Mouse (Mus musculus) left cerebral cortex, postnatal 14 days (tissue): Measurements from ENCODE around the gene Gm49383. TPM values are rescaled to one million over a fixed set of nuclear protein-coding genes. Genes with fewer than 3 reads are reported as not detected.

Source experiments
- DNase-seq, 2 experiments: peaks; one replicate each; pipeline ENCODE4 v3.0.0; 2021 to 2022; ENCODE audit warnings: low spot score in 2 of 2, mixed read lengths in 1 of 2
- intact Hi-C: fragments of 180-260 bp; cut with DNase I; formaldehyde crosslinking; loops from one replicate; pipeline ENCODE4 v1.15.1; 2025
- long read RNA-seq, 2 experiments: library from polyadenylated mRNA; stranded (forward); transcript quantifications; one replicate each; pipeline ENCODE4 v2.0.0; 2021
- total RNA-seq, 2 experiments: library from RNA; stranded (reverse); gene quantifications; 2 replicates each; pipeline ENCODE4 v1.2.3; 2021

Gene Gm49383
- 1 to 10 TPM; 4.9 to 5.6 TPM for total RNA-seq
- long read RNA-seq, experiment 1: 0 reads
- long read RNA-seq, experiment 2, partial matches to known transcripts: 0 of 1 reads
- long read RNA-seq, experiment 2, other reads (novel, unspliced or antisense): 1 of 1 reads

- intact Hi-C loops: no loop called here
- peak; percentile 53 to 72 for DNase-seq
Measured at GRCm38 (mm10) chr12:69196444-69197377, at the start of gene Gm49383. Gene Gm49383, minus strand, starts transcription at chr12:69197104.

GRCm38 (mm10) chr12:69241771-69242431, 45.0 kb upstream of the Gm49383 start:
- peak; percentile 30 to 74 for DNase-seq
- intact Hi-C loops: loop anchor here (5.0 kb wide), 1 partner anchor 55 kb away; the partner anchor contains the start of gene Klhdc2

GRCm38 (mm10) chr12:69241405-69241770, 44.5 kb upstream of the Gm49383 start:
- intact Hi-C loops: loop anchor here (5.0 kb wide), 1 partner anchor 56 kb away; the partner anchor contains the start of gene Klhdc2
- no peak for DNase-seq

GRCm38 (mm10) chr12:69240876-69241275, 44.0 kb upstream of the Gm49383 start, which contains the start of gene Klhdc1:
Gene Klhdc1, plus strand, starts transcription at chr12:69241176.
- intact Hi-C loops: loop anchor here (5.0 kb wide), 1 partner anchor 56 kb away; the partner anchor contains the start of gene Klhdc2
- peak in 1 of 2 experiments; percentile 13 for DNase-seq

GRCm38 (mm10) chr12:69238284-69238683, 41.4 kb upstream of the Gm49383 start:
- DNase-seq: no peak

GRCm38 (mm10) chr12:69235782-69236181, 38.9 kb upstream of the Gm49383 start:
- intact Hi-C loops: no loop called here
- no peak for DNase-seq

More at GRCm38 (mm10) chr12:69238284-69238683, 41.4 kb upstream of the Gm49383 start:
- intact Hi-C loops: no loop called here

- no peak for DNase-seq
- intact Hi-C loops: no loop called here
Measured at GRCm38 (mm10) chr12:69229251-69229650, 32.3 kb upstream of the Gm49383 start.

GRCm38 (mm10) chr12:69227776-69228466, 31.0 kb upstream of the Gm49383 start, which contains the start of gene Pole2:
Gene Pole2, minus strand, starts transcription at chr12:69228195.
- peak; percentile 73 to 84 for DNase-seq
- intact Hi-C loops: no loop called here

- intact Hi-C loops: no loop called here
- no peak for DNase-seq
Measured at GRCm38 (mm10) chr12:69220613-69221277, 23.8 kb upstream of the Gm49383 start.

GRCm38 (mm10) chr12:69216587-69216986, 19.7 kb upstream of the Gm49383 start:
- DNase-seq: no peak
- intact Hi-C loops: no loop called here

GRCm38 (mm10) chr12:69215000-69215785, 18.3 kb upstream of the Gm49383 start:
- intact Hi-C loops: no loop called here
- peak; percentile 63 to 88 for DNase-seq

GRCm38 (mm10) chr12:69214393-69214792, 17.5 kb upstream of the Gm49383 start:
- DNase-seq: no peak
- intact Hi-C loops: no loop called here

GRCm38 (mm10) chr12:69213186-69213777, 16.4 kb upstream of the Gm49383 start:
- intact Hi-C loops: no loop called here
- DNase-seq: no peak

GRCm38 (mm10) chr12:69211057-69211456, 14.2 kb upstream of the Gm49383 start:
- intact Hi-C loops: no loop called here
- peak in 1 of 2 experiments; percentile 32 for DNase-seq

GRCm38 (mm10) chr12:69210056-69210979, 13.4 kb upstream of the Gm49383 start:
- no peak for DNase-seq
- intact Hi-C loops: no loop called here

- intact Hi-C loops: no loop called here
- no peak for DNase-seq
Measured at GRCm38 (mm10) chr12:69208520-69208919, 11.6 kb upstream of the Gm49383 start.

GRCm38 (mm10) chr12:69207926-69208325, 11.0 kb upstream of the Gm49383 start:
- intact Hi-C loops: no loop called here
- DNase-seq: no peak
